Mouse (Mus musculus) embryo, embryonic 10.5 days (tissue): ENCODE measurements around the gene Comt.

Experiments used
- DNase-seq: peaks from one replicate; pipeline ENCODE4 v3.0.0-alpha.2; 2015; ENCODE audit warnings: low spot score

Gene Comt

DNA sequence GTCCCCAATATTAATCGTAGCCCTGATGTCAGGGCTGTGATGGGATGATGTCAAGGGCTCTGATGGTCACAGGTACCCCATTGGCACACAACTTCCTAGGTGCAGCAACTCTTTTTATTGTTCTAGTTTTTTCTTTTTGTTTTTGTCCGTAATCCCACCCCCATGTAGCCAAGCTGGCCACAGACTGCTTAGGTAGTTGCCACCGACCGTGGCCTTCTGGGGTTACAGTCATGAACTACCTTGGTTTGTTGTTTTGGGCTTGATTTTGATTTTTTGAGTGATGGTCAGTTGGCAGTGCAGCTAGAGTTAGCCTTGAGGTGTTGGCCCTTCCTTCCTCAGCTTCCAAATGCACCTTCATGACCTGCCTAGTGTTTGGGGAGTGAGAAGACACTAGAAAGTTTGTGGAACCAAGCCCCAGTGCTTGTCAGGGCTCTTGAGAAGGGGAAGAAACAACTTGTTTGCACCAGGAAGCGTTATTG is at the start of gene Comt:
Gene Comt (minus strand): TSS at position 51 of the 479 bp plus-strand sequence.
- no peak for DNase-seq

DNA sequence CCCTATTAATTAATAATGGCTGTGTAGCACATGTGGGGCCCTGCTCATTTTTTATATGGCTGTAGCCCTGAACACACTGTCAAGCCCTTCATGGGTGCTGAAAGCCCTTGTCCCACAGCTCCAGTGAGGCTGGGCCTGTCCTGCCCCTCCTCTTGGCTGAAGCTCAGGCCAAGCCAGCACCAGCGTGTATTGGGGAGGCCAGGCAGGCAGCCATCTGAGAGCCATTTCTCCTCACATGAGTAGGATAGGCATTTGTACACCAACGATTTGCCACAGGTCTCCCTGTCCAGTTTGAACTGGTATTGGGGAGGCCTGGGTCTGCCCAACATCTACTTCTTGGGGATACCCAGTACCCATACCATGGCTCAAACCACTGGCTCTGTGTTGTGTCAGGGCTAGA is 47.4 kb upstream of the Comt start:
- DNase-seq: no peak

DNA sequence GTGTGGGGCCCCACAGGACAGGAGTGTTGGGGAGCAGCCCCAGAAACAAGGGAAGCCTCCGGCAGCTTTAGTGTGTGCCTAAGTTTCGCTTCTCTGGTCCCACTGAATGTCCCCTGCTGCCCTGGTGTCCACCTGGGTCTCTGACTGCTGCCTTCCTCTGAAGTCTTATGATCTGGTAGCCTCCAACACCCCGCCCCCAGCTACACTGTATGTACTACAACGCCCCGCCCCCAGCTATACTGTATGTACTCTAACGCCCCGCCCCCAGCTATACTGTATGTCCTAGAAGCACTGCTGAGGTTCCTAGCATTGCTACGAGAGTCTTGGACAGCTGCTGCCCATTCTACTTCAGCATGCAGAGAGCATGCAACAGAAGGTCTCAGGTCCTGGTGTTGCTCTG is 46.3 kb upstream of the Comt start:
- DNase-seq: no peak

DNA sequence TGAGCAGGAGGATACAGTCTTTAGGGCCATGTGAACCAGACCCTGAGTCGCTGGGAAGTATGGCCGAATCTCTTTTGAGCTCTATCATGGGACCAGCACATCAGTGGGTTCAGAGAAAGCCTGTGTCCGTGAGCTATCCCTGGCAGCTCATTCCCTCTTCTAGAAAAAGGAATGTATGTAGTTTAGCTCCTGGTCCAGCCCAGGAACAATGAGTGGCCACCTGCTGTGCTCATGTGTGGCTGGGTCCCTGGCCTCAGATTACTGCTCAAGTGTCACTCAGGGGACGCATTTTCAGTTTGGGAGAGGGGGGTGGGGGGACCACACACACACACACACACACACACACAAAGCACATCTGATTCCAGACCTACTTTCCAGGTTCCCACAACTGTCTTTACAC is 45.8 kb upstream of the Comt start:
- no peak for DNase-seq

DNA sequence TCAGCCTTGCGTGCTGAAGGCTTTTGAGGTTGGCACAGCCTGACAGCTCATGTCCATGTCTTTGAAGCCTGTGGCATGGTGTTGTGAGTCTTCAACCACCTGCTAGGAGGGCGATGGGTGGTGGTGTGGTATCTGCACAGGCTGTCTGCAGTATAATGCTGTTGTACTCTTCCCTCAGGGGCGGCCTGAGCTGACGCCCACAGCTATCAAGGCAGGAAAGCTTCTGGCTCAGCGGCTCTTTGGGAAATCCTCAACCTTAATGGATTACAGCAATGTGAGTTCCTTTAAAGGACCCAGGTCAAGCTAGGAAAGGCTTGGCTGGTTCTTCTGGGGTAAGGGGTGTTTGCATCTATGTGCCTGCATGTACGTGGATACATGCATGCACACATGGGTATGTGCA is 45.3 kb upstream of the Comt start:
- no peak for DNase-seq

DNA sequence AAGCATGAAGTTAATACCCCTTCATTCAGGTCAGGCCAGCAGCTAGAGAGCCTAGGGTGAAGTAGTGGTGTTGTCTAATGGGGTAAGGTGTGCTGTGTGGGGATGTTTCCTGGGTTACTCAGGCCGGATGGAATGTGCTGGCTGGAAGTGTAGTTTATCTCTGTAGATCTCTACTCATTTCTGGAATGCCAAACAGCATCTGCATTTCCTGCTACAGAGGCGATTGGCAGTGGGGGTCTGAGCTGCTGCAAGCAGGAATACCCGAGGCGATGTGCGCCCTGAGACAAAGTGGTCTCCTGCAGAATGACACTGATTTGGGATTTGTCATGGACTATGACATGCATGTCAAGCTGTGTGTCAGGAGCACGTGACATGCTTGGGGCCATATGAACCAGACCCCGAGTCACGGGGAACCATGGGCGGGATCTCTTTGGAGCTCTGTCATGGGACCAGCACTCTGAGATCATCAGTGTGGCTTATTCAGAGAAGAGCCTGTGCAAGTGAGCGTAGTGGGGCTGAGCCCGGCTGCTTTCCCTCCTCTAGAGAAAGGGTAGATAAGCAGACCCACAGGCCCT is 44.8 kb upstream of the Comt start:
- no peak for DNase-seq

DNA sequence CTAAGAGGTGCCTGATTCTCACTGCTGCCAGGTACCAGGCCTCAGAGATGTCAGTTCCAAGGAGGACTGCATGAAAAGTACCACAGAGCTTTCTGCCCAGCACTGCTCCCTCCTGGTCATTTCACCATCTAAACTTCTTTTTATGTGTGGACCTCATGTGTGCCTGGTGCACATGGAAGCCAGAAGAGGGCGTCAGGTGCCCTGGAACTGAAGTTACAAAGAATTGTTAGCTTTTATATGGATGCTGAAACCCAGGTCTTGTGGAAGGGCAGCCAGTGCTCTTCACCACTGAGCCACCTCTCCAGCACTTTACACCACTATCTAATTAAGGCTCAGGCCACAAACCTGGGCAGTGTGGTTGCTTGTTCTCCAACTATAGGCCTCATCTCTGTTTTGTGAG is 44.2 kb upstream of the Comt start:
- DNase-seq: no peak

DNA sequence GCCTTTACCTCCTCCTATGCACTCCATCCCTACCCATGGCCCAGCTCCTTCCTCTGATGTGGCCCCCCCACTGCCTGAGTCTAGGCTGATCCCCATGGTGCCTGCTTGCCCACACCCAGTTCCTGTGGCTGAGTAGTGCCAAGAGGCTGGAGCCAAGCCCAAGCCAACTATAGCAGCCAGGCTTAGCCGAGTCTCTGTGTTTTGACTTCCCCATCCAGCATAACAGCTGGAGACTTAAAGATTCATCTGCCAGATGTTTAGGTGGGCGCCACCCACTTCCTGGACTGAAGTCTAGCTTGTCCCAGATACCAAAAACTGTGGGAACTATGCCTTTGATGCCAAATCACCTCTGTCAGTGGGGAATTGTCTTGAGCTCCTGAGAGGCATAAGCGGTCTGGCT is 37.6 kb upstream of the Comt start:
- DNase-seq: no peak

DNA sequence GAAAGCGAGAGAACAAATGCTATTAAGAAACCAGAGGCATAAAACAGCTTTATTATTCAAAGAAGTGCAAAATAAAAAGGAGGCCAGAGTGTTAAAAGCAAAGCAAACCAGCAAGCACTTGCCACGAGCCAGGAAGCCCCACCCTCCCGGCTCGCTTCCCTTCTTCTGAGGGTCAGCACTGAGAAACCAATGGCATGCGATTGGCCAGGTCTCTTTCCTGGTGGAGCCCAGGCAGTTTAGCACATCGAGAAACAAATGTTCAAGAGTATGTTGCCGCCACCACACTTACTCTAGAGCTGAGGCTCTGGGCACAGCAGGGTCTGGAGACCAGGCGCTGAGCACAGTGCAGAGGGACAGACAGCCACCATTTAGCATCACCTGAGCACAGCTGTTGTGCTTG is 35.9 kb upstream of the Comt start:
- DNase-seq: no peak

DNA sequence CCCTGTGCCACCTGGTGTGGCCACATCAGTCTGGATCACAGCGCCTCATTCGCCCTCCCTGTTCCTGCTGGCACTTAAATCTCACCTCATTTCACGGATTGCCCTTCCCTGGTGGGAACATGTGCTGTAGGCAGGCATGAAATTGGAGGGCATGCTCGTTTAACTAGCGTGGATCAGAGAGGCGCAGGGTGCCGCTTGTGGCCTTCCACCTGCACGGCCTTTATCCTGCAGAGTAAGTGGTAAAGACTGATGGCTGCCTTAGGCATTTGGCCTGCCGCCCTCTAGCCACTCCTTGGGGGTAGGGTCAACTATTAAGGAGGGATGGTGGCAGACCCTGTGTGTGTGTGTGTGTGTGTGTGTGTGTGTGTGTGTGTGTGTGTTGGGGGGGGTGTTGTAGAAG is 35.4 kb upstream of the Comt start:
- no peak for DNase-seq

DNA sequence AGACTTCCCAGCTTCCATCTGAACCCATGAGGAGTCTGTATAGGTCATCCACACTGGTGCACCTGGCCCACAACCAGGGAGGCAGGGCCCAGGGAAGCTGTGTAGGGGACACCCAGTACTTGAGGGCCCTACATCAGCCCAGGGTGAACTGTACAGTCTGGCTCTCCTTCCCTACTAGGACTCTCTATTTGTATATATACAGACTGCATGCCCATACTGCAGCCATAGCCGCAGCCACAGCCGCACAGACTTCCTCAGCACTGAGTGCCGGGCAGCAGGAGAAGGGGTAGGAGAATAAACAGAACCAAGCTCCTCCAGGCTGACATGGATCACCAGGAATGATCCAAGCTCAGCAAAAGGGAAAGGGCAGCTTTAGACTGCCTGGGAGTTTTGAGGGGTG is 34.2 kb upstream of the Comt start:
- DNase-seq: no peak

DNA sequence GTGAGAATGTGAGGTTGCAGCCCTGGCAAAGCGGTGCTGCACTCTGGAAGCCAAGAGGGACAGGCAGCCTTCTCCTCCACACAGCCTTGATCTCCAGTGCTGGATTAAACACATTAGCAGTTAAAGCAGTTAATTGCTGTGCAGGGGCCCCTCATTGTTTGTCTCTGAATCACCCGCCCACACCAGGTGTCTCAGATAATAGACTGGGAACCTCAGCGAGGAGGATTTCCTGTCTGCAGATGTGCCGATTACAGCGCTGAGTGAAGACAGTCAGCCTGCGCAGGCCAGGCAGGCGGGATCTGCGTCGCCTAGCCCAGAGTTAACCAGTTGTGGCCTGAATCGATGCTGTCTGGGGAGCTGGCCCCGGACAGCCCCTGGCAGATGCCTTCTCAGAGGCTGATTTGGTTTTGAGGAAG is 33.3 kb upstream of the Comt start:
- peak; percentile 78 for DNase-seq

DNA sequence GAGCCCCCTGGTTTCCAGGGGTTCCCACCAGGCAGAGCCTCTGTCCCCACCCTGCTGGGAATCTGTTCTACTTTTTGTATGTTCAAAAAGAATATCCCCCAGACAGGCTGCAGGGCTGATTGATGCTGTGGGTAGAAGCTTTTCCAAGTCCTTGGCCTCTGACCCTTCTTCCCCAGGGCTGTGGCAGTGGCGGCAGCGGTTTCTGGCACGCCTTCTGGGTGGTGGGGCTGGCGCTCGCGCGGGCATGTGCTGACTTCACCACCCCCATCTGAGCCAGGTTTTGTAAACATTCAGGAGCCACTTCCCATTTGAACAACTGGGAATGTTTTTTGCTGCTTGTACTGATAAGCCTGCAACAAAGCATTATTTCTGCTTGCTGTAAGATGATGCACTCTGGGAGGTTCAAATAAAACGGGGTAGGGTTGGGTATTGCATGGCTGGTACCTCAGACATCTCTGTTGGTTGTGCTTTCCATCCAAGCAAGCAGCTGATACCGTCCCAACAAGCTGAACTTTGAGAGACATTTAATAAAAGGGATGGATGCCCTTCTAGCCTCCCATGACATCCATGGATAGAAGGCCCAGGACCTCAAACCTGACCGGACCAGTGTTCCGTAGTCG is 32.8 kb upstream of the Comt start:
- peak; percentile 51 for DNase-seq

DNA sequence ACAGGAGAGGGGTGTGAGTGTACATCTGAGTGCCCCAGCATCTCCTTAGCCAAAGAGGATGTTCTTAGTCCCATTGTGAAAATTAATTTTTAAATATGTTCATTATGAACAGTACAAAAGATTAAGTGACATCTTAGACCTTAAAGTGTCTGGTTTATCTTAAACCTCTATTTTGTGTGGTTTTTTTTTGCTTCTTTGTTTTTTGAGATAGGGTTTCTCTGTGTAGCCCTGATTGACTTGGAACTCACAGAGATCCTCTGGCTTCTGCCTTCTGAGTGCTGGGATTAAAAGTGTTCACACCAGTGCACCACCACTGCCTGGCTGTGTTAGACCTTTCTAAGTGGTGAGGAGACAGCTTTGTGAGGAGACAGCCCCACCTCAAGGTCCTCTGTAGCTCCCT is 32.0 kb upstream of the Comt start:
- DNase-seq: no peak

DNA sequence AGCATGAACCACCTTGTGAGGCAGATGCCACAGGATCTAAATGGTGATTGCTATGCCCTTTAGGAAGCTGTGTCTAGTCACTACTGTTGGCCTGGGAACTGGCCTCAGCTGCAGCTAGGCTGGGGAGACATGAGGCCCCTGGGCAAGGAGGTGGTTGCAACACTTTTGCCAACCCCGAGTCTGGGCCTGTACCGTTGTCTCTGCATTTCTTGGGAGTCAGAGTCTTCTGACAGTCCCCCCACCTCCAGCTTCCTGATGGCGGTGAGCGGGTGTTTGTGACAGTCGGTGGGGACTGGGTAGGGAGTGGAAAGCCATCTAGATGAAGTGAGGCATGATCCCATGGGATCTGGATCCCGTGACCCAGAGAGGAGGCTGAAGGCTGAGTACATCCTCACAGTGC is 28.8 kb upstream of the Comt start:
- DNase-seq: no peak

DNA sequence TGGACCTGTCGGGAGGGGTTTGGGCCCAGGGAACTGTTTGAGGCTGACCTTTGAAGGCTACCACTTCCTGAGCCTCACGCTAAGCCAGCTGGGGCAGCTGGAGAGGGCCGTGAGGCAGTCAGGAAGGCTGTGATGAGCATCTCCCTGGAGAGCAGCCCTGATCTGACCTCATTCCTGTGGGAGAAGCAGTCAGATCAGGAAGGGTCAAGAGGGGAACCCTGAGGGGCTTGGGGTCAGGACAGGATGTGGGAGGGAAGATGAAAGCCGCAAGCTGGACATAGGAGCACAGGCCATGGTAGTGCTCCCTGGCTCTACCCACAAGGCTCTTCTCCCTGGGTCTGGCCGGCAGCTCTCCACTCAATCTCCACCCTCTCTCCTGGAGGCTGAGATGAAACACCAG is 27.2 kb upstream of the Comt start:
- DNase-seq: peak; percentile 59

DNA sequence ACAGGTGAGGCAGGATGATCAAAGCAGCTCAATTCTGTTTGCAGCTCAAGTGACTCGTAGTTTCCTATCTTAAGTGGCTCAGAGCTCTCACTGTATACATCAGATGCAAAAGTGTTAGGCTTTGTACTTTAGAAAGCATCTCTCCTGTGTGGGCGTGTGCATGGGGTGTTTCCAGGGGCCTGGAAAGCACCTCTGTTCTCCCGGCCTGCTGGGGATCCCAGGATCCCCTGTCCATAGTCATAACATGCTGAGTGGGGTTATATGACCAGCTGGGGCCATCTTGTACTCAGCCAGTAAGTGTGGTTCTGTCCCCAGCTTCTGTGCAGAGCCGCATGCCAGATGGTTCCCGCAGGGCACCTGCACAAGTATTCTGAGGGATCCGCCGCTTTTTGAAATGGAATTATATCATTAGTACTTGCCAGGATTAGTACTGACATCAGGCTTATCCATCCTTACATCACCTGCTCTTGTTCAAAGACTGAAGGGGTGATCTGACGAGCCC is 25.8 kb upstream of the Comt start:
- DNase-seq: no peak

DNA sequence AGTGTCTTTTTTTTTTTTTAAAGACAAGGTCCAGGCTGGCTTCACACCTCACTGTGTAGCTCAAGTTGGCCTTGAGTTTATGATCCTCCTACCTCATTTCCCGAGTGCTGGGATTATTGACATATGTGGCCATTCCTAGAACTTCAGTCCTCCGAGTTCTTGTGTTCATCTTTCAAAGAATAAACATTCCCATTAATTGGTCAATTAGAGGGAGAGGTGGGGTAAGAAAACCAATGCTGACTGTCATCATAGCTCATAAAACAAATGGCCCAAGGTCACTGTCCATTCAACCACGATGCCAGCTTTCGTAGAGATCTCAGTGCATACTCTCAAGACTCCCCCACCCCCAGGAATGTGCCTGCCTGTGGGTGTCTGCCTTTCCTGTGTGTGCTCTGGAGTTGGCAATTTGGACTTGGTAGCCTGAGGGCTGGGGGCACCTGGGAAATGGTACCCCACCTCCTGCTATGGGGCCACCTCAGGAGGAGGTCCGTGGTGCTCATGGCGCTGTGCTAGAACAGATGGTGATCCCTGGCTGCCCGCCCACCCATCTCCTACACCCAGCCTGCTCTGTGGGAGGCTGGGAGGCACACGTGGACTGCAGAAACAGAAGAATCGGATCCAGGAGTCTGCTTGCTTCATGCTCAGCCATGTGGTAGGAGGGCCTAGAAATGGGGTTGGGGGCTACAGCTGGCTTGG is 25.0 kb upstream of the Comt start:
- no peak for DNase-seq

DNA sequence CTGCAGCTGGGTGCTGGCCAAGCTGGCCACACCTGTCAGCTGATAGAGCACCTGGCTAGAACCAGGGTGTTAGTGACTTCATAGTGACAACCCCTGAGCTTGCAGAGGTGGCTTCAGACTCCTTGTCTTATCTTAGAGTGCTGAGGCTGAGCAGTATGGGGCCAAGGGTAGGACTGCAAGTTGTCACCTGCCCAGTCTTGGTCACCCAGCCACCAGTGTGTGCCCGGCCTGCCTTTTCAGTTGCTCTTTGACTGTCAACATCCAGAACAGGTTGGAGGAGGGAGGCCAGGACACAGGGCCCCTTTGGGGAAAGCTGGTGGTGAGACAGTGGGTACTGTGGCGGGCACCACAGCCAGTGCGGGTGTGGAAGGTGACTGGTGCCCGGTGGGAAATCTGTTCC is 22.4 kb upstream of the Comt start:
- DNase-seq: no peak

DNA sequence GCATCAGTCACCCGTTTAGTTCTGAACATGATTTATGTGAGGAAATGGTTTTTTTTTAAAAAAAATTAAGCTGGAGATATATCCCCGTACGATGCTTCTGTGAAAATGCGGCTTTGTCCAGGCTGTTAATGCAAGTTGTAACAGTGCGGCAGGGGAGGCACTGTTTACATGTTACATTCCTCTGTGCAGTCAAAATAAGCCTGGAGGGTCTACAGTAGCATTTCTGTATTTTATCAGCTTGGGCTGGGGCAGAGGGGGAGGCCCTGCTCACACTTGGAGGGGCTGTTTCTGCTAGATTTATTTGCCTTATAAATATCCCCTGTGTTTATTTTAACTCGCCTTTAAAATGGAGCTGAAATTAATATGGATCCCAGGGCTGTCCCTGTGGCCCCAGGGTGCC is 21.5 kb upstream of the Comt start:
- DNase-seq: no peak

DNA sequence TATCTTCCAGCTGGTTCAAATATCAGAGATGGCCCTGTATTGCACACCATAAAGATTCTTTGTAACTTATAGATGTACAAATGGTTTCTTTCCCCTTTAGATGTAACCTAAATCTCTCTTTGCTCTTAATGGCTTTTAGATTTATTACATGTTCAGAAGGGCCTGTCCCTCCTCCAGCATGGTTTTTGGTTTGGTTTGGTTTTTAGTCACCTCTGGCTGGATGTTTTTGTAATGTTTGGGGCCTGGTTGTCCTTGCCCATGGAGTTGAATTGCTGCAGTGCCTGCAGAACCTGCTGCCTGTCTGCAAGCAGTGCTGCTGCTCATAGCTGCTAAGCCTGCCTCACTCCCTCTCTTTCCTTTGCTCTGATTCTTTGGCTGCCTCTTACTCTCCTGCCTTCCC is 20.6 kb upstream of the Comt start:
- no peak for DNase-seq

DNA sequence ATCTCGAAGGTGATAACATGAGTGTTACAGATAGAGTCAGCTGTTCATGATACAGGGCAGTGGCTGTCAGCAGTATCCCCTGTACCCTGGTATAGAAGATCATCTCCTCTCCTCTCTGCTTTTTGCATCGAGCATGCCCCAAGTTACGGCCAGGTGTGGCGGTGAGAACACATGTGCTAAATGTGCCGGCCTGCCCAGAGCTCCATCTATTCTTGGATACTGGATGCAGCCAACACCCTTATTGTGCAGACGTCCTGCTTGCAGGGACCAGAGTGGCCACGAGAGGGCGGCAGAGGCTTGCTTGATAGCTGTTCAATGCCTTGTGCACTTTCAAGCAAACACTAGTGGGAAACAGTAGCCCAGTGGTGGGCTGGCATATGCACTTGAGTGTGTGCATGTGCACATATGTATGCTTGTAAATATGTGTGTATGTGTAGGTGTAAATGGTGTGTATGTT is 16.8 kb upstream of the Comt start:
- peak; percentile 95 for DNase-seq

DNA sequence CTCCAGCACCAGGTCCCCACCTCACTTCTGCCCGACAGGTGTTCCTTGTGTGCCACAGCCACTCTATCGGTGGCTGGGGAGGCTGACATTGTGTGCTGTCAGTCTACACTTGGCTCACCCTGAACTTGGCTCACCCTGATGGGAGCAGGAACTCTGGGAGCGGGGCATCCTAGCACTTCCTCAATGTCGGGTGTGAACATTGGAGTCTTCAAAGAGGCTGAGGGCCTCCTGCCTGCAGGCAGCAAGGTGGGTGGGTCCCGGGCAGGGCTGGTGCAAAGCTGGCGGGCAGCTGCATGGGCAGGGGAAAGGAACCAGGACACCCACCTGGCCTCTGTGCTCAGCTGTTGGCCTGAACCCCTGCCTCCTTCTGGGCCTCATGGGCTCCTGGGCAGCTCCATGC is 9.5 kb upstream of the Comt start:
- DNase-seq: no peak
